Mouse (Mus musculus) embryo, embryonic 10.5 days (tissue): ENCODE measurements around the gene Chst3.
"Not testable (repeated sequence)": the region's sequence is repeated elsewhere in the genome, so short reads cannot be mapped to it uniquely, and the experiment has no call there.

Experiments used
- DNase-seq: peaks from one replicate; pipeline ENCODE4 v3.0.0-alpha.2; 2015; ENCODE audit warnings: low spot score

Chst3 gene

GRCm38 (mm10) chr10:60218591-60219499, at the start of gene Chst3:
Gene Chst3 (minus strand): TSS chr10:60219260.
- DNase-seq, result peak; percentile 69

DNA sequence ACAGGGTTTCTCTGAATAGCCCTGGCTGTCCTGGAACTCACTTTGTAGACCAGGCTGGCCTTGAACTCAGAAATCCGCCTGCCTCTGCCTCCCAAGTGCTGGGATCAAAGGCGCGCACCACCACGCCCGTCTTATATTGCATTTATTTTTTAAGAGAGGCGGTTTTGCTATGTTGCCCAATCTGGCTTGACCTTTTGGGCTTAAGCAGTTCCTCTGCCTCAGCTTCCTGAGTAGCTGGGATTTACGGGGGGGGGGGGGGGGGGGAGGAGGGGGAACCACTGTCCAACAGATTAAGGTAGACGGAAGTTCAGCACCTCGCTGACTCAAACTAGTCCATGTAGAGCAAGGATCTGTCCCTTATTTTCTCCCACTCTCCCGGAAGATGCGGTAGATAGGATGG, 49.7 kb upstream of the Chst3 start:
- DNase-seq, result no peak

GRCm38 (mm10) chr10:60266842-60267401, 47.9 kb upstream of the Chst3 start:
- DNase-seq, result no peak

DNA sequence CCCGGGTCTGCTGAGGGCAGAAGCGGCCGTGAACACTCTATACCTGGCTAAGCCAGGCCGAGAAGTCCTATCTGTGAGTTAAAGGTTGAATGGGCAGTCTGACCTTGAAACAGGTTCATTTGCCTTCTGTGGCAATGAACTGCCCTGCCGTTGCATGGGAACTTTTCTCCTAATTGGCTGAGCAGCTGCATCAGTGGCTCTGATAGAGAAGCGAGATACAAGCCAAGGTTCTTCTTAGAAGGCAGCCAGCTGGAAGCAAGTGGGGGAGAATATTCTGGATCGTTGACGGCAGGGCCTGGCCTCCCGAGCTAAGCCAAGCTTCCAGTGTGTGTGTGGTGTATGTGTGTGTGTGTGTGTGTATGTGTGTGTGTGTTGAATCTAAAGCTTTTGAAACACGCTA, 46.2 kb upstream of the Chst3 start:
- DNase-seq, result no peak

- DNase-seq, result no peak
These were observed 44.3 kb upstream of the Chst3 start for GRCm38 (mm10) chr10:60263351-60263750.

DNA sequence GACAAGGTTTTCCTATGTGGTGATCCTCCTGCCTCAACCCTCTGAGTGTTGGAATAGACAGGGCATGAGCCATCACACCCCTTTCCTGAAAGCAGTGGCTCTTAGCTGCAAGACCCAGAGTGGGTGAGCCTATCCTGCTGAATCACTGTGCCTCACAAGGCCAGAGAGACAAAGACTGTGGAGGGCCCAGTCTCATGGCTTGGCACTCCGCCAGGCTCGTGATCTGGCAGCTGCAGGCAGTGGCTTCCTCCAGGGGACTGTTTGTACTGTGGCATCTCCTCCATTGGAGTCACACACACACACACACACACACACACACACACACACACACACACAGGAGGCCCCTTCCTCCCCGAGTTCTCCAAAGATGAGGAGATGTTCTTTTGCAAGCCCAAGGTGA, 43.3 kb upstream of the Chst3 start:
- no peak for DNase-seq

DNA sequence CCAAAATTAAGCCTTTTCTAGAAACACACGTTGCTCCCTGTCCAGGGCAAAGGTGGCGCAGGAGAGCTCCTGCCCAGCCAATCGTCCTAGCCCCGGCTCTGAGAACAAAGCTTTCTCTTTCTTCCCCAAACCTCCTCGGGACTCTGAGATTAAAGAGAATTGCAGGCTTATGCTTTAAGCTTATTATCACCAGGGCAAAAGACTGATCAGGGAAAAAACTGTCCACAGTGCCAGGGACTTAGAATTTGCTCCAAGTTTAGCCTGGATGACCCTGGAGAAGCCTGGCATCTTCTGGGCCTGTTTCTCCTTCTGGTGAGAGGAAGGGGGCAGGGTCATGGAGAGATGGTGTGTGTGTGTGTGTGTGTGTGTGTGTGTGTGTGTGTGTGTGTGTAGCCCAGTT, 42.5 kb upstream of the Chst3 start:
- DNase-seq, result no peak

DNA sequence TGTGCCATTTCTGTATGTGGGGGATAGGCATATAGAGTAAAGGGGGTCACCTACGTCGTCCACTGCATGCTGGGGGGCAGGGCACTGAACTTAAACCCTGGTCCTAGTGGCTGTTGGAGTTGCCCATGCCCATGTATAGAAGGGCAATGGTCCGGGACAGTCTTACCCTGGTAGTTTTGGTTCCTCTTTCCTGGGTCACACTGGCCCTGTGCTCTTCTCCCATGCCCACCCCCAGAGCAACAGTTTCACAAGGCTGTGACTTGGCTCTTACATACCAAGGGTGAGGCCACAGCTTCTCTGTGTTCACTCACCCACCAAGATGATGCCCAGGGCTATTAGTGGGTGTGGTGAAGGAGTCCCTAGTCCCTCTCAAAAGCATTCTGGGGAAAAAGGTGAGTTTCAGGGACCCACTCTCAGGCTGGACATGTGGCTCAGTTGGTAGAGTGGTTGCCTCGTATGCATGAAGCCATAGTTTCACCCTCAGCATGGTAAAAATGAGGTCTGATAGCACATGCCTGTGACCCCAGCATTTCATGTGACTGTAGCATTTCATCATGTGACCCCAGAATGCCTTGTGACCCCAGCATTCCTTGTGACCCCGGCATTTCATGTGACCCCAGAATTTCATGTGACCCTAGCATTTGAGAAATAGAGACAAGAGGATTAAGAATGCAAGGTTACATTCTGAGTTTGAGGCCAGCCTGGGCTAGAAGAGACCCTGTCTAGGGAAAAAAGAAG, 41.7 kb upstream of the Chst3 start:
- no peak for DNase-seq

- no peak for DNase-seq
These were observed 38.3 kb upstream of the Chst3 start for GRCm38 (mm10) chr10:60257261-60257825.

DNA sequence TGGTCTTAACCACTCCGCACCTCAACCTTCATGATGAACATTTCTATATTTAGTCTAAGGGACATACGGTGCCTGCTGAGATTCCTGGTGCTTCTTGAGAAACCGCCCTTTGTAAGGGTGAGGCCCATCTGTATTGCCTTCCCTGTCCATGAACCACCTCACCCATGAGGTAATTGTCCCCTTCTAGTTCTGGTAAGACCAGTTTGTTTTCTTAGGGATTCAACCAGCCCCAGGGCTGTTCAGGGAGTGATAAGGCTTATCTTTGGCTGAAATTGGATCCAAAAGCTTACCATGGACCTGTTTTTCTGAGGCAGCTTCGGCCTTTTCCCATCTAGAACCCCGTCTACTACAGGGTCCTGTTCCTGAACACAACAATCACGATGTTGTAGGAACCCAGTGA, 37.0 kb upstream of the Chst3 start:
- DNase-seq, result no peak

DNA sequence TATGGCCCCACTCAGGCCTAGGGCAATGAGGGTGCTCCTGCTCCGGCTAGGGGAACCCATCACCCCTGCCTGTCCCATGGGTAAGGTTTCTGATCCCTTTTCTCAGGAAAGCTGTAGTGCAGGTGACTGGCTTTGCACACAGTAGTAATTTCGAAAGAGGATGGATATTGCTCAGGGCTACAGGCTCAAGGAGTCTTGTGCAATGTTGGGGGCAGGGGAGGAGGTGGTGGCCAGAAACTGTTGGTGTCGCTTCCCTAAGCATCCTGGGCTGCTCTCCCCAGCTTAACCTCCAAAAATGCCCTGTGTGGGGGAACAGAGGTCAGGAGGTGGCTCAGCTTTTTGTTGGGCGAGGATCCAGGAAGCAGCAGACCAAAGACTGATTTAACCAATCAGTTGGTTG, 33.5 kb upstream of the Chst3 start:
- no peak for DNase-seq

GRCm38 (mm10) chr10:60252187-60252586, 33.1 kb upstream of the Chst3 start:
- no peak for DNase-seq

- DNase-seq, result no peak
These were observed 31.4 kb upstream of the Chst3 start for GRCm38 (mm10) chr10:60250426-60250965.

DNA sequence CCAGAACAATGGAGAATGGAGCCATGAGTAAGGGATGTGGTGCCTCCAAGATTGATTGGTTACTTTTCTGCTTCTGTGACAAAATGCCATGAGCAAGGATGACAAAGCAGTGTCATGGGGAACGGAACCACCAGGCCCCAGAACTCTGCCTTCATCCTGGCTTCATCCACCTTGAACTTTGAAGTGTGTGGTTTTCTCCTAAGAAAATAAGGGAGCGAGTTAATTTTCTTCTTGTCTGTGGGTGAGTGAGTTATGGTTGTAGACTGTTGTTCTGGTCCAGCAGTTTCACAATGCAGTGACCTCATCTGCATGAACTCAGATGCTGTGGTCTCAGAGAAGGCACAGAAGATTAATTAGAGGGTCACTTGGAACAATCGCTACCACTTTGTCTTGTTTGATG, 29.3 kb upstream of the Chst3 start:
- DNase-seq, result not testable (repeated sequence)

- peak; percentile 84 for DNase-seq
These were observed 27.5 kb upstream of the Chst3 start for GRCm38 (mm10) chr10:60246519-60246918.

DNA sequence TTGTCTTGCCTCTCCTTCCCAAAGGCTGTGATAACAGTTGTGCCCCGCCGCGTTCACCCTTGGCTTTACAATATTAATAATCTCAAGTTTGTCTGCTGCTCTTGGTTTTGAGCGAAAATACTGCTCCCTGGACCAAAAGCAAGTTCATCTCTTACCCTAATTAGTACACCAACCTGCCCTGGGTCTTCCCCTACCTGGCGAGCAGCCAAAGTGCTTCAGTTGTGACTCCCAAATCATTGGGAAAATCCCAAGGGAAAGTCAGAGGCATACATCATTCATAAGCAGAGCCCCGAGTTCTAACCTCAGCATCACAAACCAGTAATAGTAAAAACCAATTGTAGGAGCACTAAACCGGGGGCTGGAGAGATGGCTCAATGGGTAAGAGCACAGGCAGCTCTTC, 26.6 kb upstream of the Chst3 start:
- no peak for DNase-seq

DNA sequence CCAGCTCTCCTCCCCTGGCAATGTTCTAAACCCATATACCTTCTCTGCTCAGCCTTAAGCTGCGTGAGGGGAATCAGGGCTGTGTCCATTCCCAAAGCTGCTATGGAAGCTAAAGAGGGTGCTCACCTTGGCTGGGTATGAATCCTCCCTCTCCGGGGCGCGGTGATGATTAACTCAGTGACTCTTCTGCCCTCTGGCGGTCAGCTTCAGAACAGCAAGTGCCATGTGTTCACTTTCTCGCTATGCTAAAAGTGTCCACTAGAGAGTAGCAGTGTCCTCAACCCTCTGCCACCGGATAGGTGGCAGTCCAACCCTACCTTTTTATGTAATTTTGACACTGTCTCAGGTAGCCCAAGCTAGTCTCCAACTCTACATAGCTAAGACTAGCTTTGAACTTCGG, 26.0 kb upstream of the Chst3 start:
- peak; percentile 97 for DNase-seq

DNA sequence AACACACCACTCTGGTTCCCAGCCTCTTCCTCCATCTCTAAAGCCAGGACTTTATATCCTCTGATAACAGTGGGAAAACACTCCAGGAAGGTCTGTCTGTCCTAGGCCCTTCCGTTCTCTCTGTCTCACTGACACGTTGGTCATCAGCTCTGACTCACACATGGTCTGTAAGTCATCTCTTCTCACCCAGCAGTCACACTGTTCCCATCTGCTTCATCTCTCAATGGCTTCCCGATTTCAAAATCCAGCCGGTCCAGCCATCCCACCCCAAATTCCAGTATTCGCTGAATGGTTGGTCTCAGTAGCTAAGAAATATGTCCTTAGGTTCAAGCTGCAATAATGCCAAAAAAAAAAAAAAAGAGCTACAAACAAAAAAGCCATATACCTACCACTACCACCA, 24.9 kb upstream of the Chst3 start:
- DNase-seq, result no peak

- no peak for DNase-seq
These were observed 21.4 kb upstream of the Chst3 start for GRCm38 (mm10) chr10:60240416-60240815.

DNA sequence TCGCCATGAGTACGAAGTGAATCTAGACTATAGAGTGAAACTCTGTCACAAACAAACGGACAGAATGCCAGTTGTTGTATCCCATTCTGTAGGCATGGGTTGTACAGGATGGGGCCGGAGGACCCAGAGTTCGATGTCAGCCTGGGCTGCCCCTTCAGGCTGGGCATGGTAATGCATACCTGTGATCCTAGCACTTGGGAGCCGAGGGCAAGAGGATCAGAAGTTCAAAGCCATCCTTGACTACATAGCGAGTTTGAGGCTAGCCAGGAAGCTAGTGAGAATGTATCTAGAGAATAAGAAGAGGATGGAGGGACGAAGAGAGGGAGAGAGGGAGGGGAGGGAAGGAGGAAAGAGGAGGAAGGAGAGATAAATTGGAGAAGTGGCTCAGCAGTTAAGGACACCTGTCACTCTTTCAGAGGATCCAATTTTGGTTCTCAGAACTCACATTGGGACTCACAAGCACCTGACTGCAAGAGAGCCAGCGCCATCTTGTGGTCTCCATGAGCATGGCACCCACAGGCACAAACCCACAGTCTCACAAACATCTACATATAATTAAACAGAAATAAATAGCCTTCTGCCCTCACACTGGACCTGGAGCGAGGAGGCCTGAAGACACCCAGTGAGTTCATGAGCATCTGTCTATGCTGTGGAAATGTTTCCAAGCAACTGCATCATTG, 18.6 kb upstream of the Chst3 start:
- peak; percentile 74 for DNase-seq

GRCm38 (mm10) chr10:60235876-60236275, 16.8 kb upstream of the Chst3 start:
- not testable (repeated sequence) for DNase-seq

GRCm38 (mm10) chr10:60234006-60234405, 14.9 kb upstream of the Chst3 start:
- DNase-seq, result no peak
